In the genomic region with DNA sequence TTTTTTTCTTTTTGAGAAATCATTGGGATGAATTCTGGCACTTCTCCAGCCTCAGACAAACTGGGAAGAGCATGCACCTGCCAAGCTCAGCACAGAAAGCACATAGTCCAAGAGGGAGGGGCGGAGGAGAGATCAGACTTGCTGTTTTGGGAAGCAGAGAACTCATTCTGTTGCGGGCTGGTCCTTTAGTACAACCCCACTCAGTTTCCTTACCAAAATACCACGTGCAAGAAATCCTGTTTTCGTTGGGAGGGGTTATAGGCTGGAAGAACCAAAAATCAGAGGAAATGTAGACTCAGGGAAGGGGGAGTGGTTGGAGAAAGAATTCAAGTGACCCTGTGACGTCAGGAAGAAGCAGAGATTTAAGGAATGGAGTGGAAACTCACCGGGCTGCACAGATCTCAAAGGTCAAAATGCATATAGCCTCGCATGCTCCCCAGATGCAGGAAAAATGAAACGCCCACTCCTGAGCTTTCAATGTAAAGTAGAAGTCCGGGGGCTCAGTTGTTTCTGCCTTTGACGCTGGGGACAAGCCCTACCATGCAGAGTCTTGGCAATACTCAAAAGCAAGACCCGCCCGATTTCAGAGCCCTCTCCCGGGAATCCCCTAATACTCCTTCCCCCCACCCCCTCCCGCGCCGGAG, we compare ENCODE assay signal across 8 mouse cellular contexts. TPM values are rescaled to one million over a fixed set of nuclear protein-coding genes. Genes with fewer than 3 reads are reported as not detected.
DNase-seq lines count a peak whose midpoint lies in the region; ATAC-seq and TF ChIP-seq lines count a peak whose summit lies in the region.

No protein-coding gene starts in this region.

- H3K4me3 ChIP-seq in layer of hippocampus, adult 2 months = peak overlapping the region; percentile 96
- H3K4me3 ChIP-seq in forebrain, embryonic 12.5 days (replicated peaks) = peak overlapping the region; percentile 86
- peak overlapping the region; percentile 89 for H3K4me3 ChIP-seq in midbrain, embryonic 12.5 days

- WGBS in forebrain, embryonic 12.5 days = under 1% methylated on average over 16 of the region's 16 CpGs
- 1% methylated on average over 16 of the region's 16 CpGs for WGBS in midbrain, embryonic 12.5 days

- ATAC-seq in forebrain, embryonic 12.5 days (ENCODE audit: low FRiP score) = no peak; the same call in 1 of the 2 replicates
- no peak; the same call in none of the 2 replicates for ATAC-seq in midbrain, embryonic 12.5 days (ENCODE audit: low FRiP score, low read depth)

- peak overlapping the region; percentile 97 for H3K27ac ChIP-seq in layer of hippocampus, adult 2 months
- H3K27ac ChIP-seq in forebrain, embryonic 12.5 days = peak overlapping the region; percentile 46
- H3K27ac ChIP-seq in midbrain, embryonic 12.5 days (replicated peaks) = 0 out of 2 replicates have a peak overlapping the region, but pooled peaks have one; percentile 88

- TF ChIP-seq CTCF in layer of hippocampus, adult 2 months (conservative IDR thresholded peaks at IDR 0.05) = no peak

- peak; percentile 25 to 32 for DNase-seq in layer of hippocampus, adult 2 months (ENCODE audit: low spot score in 2 of 2)
- no peak for DNase-seq in layer of hippocampus, adult 9-10 months (ENCODE audit: low spot score)
- DNase-seq in adipocyte (ENCODE audit: low spot score) = peak; percentile 7
- peak; percentile 86 for DNase-seq in kidney, adult 9 months
- DNase-seq in urinary bladder, postnatal 4 days (ENCODE audit: low spot score in 2 of 2) = no peak
- no peak for DNase-seq in thymus, postnatal 10 days (ENCODE audit: low spot score in 2 of 2)

- H3K9ac ChIP-seq in forebrain, embryonic 12.5 days = peak overlapping the region; percentile 38
- peak overlapping the region; percentile 44 for H3K9ac ChIP-seq in midbrain, embryonic 12.5 days (replicated peaks)

- H3K27me3 ChIP-seq in forebrain, embryonic 12.5 days = no peaks in the 10 kb centered on the region
- no peaks in the 10 kb centered on the region for H3K27me3 ChIP-seq in midbrain, embryonic 12.5 days

- H3K4me2 ChIP-seq in forebrain, embryonic 12.5 days = peak overlapping the region; percentile 80
- H3K4me2 ChIP-seq in midbrain, embryonic 12.5 days (replicated peaks) = peak overlapping the region; percentile 65

- no peaks in the 10 kb centered on the region for H3K36me3 ChIP-seq in forebrain, embryonic 12.5 days (replicated peaks)
- H3K36me3 ChIP-seq in midbrain, embryonic 12.5 days = no peaks in the 10 kb centered on the region

- H3K9me3 ChIP-seq in forebrain, embryonic 12.5 days = no peaks in the 10 kb centered on the region
- H3K9me3 ChIP-seq in midbrain, embryonic 12.5 days = no peaks in the 10 kb centered on the region

- H3K4me1 ChIP-seq in forebrain, embryonic 12.5 days = peaks cover 18% of the 10 kb centered on the region
- H3K4me1 ChIP-seq in midbrain, embryonic 12.5 days = peaks cover 19% of the 10 kb centered on the region

RNA-seq across cellular contexts. Expression of gene Ccdc148, which starts 0.4 kb away (rescaled TPM):
- total RNA-seq in layer of hippocampus, adult 2 months (2021) = 10 to 100 TPM; 14.7 to 15.5 TPM
- polyA plus RNA-seq in forebrain, embryonic 12.5 days (2016; fragmentation: Nextera tagmentation; extraction: Ambion mirVana) = 2.4 TPM in 2 replicates
- polyA plus RNA-seq in midbrain, embryonic 12.5 days (2016; fragmentation: Nextera tagmentation; extraction: Ambion mirVana) = 1.9 and 2.0 TPM in 2 replicates

RNA-seq across cellular contexts. Expression of gene Pkp4, which starts 0.6 kb away (rescaled TPM):
- 100 to 1,000 TPM; 300 to 306 TPM for total RNA-seq in layer of hippocampus, adult 2 months (2021)
- polyA plus RNA-seq in forebrain, embryonic 12.5 days (2016; fragmentation: Nextera tagmentation; extraction: Ambion mirVana) = 19.0 and 20.1 TPM in 2 replicates
- polyA plus RNA-seq in midbrain, embryonic 12.5 days (2016; fragmentation: Nextera tagmentation; extraction: Ambion mirVana) = 14.7 and 16.7 TPM in 2 replicates

Comparison
In these comparisons a context has a peak if more than half of its experiments do, and no peak if none do; other contexts are left out.
1. DNase-seq: peak in layer of hippocampus, adult 2 months (2 of 2), adipocyte (single experiment) and kidney, adult 9 months (single experiment); none in layer of hippocampus, adult 9-10 months (single experiment), urinary bladder, postnatal 4 days (0 of 2) and thymus, postnatal 10 days (0 of 2).
2. H3K27ac ChIP-seq: peak in every context shown above with its lines; median percentile 97 in layer of hippocampus, adult 2 months; 88 in midbrain, embryonic 12.5 days; 46 in forebrain, embryonic 12.5 days.
3. Peak in every context shown above with its lines, with median percentiles within 50 percentile points of each other: H3K4me3 ChIP-seq.